Mouse (Mus musculus) stomach, postnatal 0 days (tissue): ENCODE results near the gene Cops7a. TPM values are rescaled to one million over a fixed set of nuclear protein-coding genes. Genes with fewer than 3 reads are reported as not detected.
A peak's percentile ranks its signal among the peaks of the same experiment; 100 is the strongest.

Experiments
- ATAC-seq: fragments of 200-750 bp; cut with Nextera tagmentation; 2 replicates; pipeline ENCODE4 v1.8.0; 2017; ENCODE audit not compliant: low FRiP score, low TSS enrichment
- DNase-seq: peaks from one replicate; pipeline ENCODE4 v3.0.0-alpha.2; 2016; ENCODE audit warnings: low spot score
- H3K27ac ChIP-seq: fragments of 300-500 bp; sonication (generic); replicated peaks from 2 replicates; pipeline ENCODE4 v1.5.1; 2014; ENCODE audit warnings: mild to moderate bottlenecking, control low read depth
- H3K27me3 ChIP-seq: fragments of 300-500 bp; sonication (generic); 2 replicates; pipeline ENCODE4 v1.6.1; 2014; ENCODE audit warnings: low read length; ENCODE audit not compliant: control insufficient read depth, insufficient read depth
- H3K36me3 ChIP-seq: fragments of 300-500 bp; sonication (generic); 2 replicates; pipeline ENCODE4 v1.6.1; 2014; ENCODE audit warnings: low read length, mixed read lengths; ENCODE audit not compliant: control insufficient read depth, insufficient read depth
- H3K4me1 ChIP-seq: fragments of 300-500 bp; sonication (generic); replicated peaks from 2 replicates; pipeline ENCODE4 v1.6.1; 2014; ENCODE audit warnings: antibody characterized with exemption; ENCODE audit not compliant: control insufficient read depth, insufficient read depth
- H3K4me2 ChIP-seq: fragments of 300-500 bp; sonication (generic); replicated peaks from 2 replicates; pipeline ENCODE4 v1.6.1; 2014; ENCODE audit warnings: low read depth, mild to moderate bottlenecking, control low read depth, moderate library complexity
- H3K4me3 ChIP-seq: fragments of 300-500 bp; sonication (generic); 2 replicates; pipeline ENCODE4 v1.5.1; 2014; ENCODE audit warnings: low read depth, low read length, control low read depth
- H3K9ac ChIP-seq: fragments of 300-500 bp; sonication (generic); 2 replicates; pipeline ENCODE4 v1.6.1; 2014; ENCODE audit warnings: mild to moderate bottlenecking, low read length, control low read depth, mixed read lengths
- H3K9me3 ChIP-seq: fragments of 300-500 bp; sonication (generic); 2 replicates; pipeline ENCODE4 v1.6.1; 2016; ENCODE audit warnings: low read length; ENCODE audit not compliant: control insufficient read depth
- CTCF ChIP-seq: IDR thresholded peaks from 2 replicates; pipeline ENCODE4 v1.5.1; 2016; ENCODE audit warnings: antibody characterized with exemption, low read depth, mild to moderate bottlenecking, moderate library complexity
- EP300 ChIP-seq: optimal IDR thresholded peaks from 2 replicates; pipeline ENCODE3; 2016; ENCODE audit warnings: antibody characterized with exemption
- WGBS: fragments of 180-500 bp; shearing (Covaris S2); extraction: QIAGEN DNeasy Blood & Tissue Kit; methylation state at CpG from one replicate; pipeline ENCODE4 v1.1.7; 2014; 5-methylcytosine and 5-hydroxymethylcytosine counted together
- polyA plus RNA-seq: library from polyadenylated mRNA; unstranded; fragments of >200 nt; fragmentation: Nextera tagmentation; extraction: Ambion mirVana; gene quantifications from 2 replicates; pipeline ENCODE4 v1.2.1, GENCODE M21; 2015

Gene Cops7a
- polyA plus RNA-seq: 114 and 121 TPM in 2 replicates

DNA sequence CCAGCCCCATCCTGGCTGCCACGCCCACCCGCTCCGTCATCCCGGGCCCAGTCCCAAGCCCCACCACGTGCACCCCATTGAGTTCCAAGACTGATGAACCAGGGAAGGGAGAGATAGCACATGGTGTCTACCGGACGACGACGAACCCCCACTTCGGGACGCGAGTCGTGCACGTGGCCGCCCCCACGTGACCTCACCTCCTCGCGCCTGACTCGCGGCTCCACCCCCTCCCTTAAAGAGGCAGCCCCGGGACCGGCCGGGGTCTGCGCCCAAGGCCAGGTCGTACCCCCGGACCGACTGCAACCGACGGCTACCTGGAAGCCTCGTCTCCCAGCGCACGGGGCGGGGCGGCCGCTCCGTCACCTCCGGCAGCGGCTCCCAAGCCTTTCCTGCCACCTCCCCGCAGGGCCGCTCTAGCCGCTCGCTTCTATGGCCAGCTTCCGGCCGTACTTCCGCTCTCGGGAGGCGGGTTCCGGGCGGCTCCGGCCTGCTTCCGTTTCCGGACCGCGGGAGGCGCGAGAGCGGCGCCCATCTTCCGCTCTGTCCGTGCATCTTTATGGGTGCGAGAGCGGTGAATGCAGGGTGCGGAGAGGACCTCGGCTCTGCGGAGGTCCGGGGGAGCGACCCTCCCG lies at the start of gene Cops7a:
Gene Cops7a (minus strand): TSS at position 451 of the 632 bp plus-strand sequence.
- Histone ChIP-seq H3K27me3 (no peaks in the 10 kb centered on the region), H3K36me3 (peaks cover 4% of the 10 kb centered on the region; the same call in 1 of the 2 replicates), H3K4me1 (0 out of 2 replicates have a peak, but pooled peaks cover 6% of the 10 kb centered on the region), H3K4me3 (peak within 1 kb of the TSS; percentile 81), H3K4me2 (peak within 1 kb of the TSS; percentile 82), H3K27ac (peak within 1 kb of the TSS; percentile 90), H3K9ac (peak within 1 kb of the TSS; percentile 84), H3K9me3 (no peaks in the 10 kb centered on the region)
- ATAC-seq: peak; percentile 96
- TF ChIP-seq EP300 (peak; percentile 5), CTCF (peak; percentile 37; the same call in 1 of the 2 replicates)
- WGBS: under 1% methylated on average over 58 of the region's 68 CpGs
- DNase-seq: peak; percentile 98

DNA sequence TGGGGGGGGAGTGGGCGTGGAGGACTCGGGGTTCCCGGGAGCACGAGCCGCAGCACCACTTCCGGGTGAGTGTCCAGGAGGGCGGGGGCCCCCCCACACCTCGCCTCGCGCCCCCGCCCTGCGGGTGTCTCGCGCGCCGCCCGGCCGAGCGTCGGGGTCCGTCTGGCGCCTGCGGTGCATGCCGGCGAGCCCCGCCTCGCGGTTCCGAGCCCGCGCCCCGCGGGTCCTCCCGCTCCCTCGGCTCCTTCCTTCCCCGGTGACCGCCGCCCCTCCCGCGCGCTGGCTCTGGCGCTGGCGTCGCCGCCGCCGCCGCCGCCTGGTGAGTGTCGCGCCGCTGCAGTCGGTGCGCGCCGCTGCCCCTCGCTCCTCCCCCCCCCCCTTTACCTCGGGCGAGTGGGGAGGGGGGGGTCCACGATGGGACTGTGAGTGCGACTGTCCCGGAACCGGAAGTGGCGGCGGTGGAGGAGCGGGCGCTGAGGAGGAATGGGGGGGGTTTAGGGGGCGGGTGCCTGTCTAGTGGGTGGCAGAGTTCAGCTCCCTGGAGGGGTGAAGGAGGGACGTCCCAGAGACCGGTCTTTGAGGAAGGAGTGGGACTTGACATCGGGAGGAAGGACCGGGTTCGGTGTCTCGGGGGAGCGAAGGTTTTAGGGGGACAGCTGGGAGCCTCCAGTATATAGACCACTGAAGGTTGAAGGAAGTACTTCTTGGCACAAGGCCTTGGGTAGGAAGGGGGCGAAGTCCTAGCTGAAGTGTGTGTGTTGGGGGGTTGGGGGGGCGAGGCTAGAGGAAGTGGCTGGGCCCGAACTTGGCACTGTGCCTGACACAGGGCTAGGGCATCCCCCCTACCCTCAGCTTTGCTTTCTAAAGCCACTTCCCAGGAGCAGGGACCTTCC lies 44.1 kb upstream of the Cops7a start:
- ATAC-seq (peak; percentile 85), DNase-seq (peak; percentile 89)
- no peak for TF ChIP-seq EP300
- TF ChIP-seq CTCF: no peak

DNA sequence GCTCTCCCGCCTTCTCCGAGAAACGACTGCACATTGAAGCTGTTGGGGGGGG lies 43.6 kb upstream of the Cops7a start, which contains the start of gene Zfp384:
Gene Zfp384 (plus strand): TSS at position 17 of the 52 bp plus-strand sequence.
- peak within 1 kb of the TSS; percentile 99 for H3K27ac ChIP-seq
- no peak for ATAC-seq
- WGBS: 5% methylated on average over 3 of the region's 3 CpGs
- H3K27me3 ChIP-seq: no peaks in the 10 kb centered on the region
- H3K36me3 ChIP-seq: no peaks in the 10 kb centered on the region
- H3K4me2 ChIP-seq: peak within 1 kb of the TSS; percentile 72
- DNase-seq: no peak
- peak within 1 kb of the TSS; percentile 83 for H3K4me3 ChIP-seq
- no peaks in the 10 kb centered on the region for H3K4me1 ChIP-seq
- no peak for TF ChIP-seq CTCF
- H3K9ac ChIP-seq: peak within 1 kb of the TSS; percentile 94
- no peaks in the 10 kb centered on the region for H3K9me3 ChIP-seq

More for the DNA sequence above, 44.1 kb upstream of the Cops7a start:
- H3K27ac ChIP-seq: peak overlapping the region; percentile 99
- 0% methylated on average over 35 of the region's 78 CpGs for WGBS
- H3K9me3 ChIP-seq: no peaks in the 10 kb centered on the region
- H3K4me3 ChIP-seq: peak overlapping the region; percentile 83
- no peaks in the 10 kb centered on the region for H3K36me3 ChIP-seq
- peak overlapping the region; percentile 72 for H3K4me2 ChIP-seq
- peak overlapping the region; percentile 94 for H3K9ac ChIP-seq
- no peaks in the 10 kb centered on the region for H3K4me1 ChIP-seq
- H3K27me3 ChIP-seq: no peaks in the 10 kb centered on the region

- H3K27ac ChIP-seq: peak overlapping the region; percentile 99
- H3K4me1 ChIP-seq: no peaks in the 10 kb centered on the region
- H3K4me2 ChIP-seq: peak overlapping the region; percentile 72
- TF ChIP-seq EP300: peak; percentile 50
- peak; percentile 10; the same call in 1 of the 2 replicates for TF ChIP-seq CTCF
- peak overlapping the region; percentile 83 for H3K4me3 ChIP-seq
- H3K36me3 ChIP-seq: no peaks in the 10 kb centered on the region
- peak; percentile 97 for DNase-seq
- H3K9ac ChIP-seq: peak overlapping the region; percentile 94
- no peaks in the 10 kb centered on the region for H3K27me3 ChIP-seq
- WGBS: under 1% methylated on average over 32 of the region's 34 CpGs
- no peaks in the 10 kb centered on the region for H3K9me3 ChIP-seq
- peak; percentile 98 for ATAC-seq
Observed at GRCm38 (mm10) chr6:125008586-125009128, 43.3 kb upstream of the Cops7a start.

DNA sequence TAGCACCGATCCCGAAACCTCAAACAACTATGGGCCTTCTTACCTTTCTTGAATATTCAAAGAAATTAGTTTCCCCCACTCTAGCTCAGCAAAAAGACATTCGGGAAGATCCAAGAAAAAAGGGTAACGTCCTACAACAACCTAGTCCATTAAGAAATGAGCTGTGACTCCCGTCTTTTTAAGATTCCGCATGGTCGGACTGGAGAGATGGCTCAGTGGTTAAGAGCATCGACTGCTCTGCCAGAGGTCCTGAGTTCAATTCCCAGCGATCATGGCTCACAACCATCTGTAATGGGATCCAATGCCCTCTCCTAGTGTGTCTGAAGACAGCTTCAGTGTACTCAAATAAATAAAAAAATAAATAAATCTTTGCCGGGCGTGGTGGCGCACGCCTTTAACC lies 42.7 kb upstream of the Cops7a start:
- no peak for ATAC-seq
- H3K9me3 ChIP-seq: no peaks in the 10 kb centered on the region
- TF ChIP-seq CTCF: no peak
- H3K9ac ChIP-seq: no peak overlapping the region
- DNase-seq: no peak
- H3K4me1 ChIP-seq: no peaks in the 10 kb centered on the region
- WGBS: 43% methylated on average over 13 of the region's 13 CpGs
- no peaks in the 10 kb centered on the region for H3K27me3 ChIP-seq
- no peak overlapping the region for H3K27ac ChIP-seq
- H3K4me2 ChIP-seq: peak overlapping the region; percentile 65
- H3K36me3 ChIP-seq: no peaks in the 10 kb centered on the region
- peak overlapping the region; percentile 83 for H3K4me3 ChIP-seq

DNA sequence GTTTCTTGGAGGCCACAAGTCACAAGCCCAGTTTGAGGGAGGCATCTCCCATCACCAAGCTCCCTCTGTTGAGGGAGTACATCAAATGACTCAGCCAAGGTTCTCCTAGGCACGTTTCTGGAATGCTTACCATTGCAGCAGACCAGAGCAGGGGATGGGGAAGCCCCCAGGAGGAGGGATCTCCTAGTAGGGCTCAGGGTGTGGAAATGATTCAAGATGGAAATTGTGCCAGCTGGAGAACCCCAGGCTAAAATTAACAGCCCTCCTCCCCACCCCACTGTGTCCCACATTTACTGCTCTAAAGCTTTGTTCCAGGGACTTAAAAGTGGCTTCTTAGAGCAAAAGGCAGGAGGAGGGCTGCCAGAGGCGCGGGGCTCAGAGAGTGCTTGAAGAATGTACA lies 39.7 kb upstream of the Cops7a start:
- H3K27ac ChIP-seq: no peak overlapping the region
- H3K27me3 ChIP-seq: no peaks in the 10 kb centered on the region
- DNase-seq (no peak), ATAC-seq (no peak)
- TF ChIP-seq EP300: no peak
- TF ChIP-seq CTCF: no peak
- H3K4me3 ChIP-seq: no peak overlapping the region
- no peaks in the 10 kb centered on the region for H3K9me3 ChIP-seq
- H3K4me2 ChIP-seq: no peak overlapping the region
- 29% methylated on average over 3 of the region's 3 CpGs for WGBS
- H3K36me3 ChIP-seq: no peaks in the 10 kb centered on the region
- H3K4me1 ChIP-seq: no peaks in the 10 kb centered on the region
- no peak overlapping the region for H3K9ac ChIP-seq
